Mouse (Mus musculus) yolk sac, embryonic 10.5 days (tissue): ENCODE measurements at regions not wholly inside any gene's neighbourhood (a gene's known extent, or its start where the extent isn't known, plus 50 kb on each side); places are given as distances from the start of the nearest gene placed in this dataset.

Experiments used
- DNase-seq: peaks from one replicate; pipeline ENCODE4 v3.0.0-alpha.2; 2017; ENCODE audit warnings: low spot score

DNA sequence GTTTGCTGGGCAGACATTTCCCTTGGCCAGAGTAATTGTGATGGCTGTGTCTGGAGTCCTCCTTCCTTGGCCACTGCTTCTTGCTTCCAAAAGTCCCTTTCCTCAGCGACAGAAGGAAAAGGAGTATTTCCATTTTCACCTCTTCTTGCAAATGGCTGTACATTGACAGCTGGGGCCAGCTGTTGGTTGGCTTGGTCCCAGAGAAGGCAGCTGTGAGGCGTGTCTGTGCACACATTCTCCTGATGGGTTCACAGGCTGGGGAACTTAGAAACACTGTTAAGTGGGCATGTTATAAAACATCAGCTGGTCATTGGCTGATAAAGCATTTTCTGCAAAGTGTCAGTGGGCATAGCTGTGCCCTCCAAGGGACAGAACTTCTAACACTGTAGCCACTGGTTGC lies 290.4 kb upstream of the Trpc7 start:
- DNase-seq: no peak

DNA sequence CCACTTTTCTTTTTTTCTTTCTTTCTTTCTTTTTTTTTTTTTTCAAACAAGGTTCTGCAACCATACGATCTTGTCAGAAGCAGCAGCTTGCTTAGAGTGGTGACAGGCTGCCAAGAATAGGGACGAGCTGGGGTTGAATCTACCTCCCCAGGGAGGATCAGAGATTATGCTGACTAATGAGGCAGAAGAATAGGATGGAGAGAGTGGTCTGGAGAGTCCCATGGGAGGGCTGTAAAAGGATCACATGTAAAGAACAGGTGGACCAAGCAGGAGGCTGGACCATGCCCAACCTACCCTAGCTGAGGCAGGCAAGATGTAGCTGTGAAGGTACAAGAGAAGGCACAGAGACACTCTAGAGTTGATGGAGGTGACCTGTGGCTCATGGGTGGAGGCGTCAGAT lies 274.4 kb upstream of the Trpc7 start:
- no peak for DNase-seq

DNA sequence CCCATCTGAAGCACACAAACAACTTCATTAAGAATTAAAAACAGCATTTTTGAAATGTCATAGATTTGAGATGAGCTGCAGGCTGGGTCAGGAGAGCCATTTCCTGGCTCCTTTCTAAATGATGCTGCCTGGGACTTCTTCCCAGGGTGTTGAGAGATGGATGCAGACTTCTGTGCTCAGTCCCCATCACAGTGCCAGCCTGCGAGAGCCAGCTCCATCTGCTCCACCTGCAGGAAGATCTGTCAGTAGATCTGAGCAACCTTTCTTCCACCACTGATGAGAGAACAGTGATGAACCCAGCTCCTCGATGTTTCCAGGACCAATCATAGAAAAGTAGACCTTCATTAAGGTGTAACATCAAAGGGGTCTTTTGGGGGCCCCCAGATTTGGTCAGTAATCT lies 273.8 kb upstream of the Trpc7 start:
- DNase-seq: no peak

DNA sequence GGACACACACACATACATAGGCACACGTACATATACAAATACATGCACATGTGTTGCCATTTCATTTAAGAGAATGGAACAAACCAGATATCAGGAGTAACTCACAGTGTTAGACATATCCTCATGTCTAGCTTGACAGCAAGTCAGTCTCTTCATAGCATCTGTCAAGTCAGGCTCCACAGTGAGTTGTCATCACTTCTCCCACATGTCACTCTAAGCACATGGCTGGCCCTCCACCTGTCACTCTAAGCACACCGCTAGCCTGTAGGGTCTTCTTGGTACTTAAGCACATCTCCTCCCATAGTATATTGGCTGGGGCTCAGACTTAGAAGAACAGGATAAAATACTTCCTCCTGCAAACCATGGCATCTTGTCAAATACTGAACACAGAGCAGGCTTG lies 269.6 kb upstream of the Trpc7 start:
- no peak for DNase-seq

DNA sequence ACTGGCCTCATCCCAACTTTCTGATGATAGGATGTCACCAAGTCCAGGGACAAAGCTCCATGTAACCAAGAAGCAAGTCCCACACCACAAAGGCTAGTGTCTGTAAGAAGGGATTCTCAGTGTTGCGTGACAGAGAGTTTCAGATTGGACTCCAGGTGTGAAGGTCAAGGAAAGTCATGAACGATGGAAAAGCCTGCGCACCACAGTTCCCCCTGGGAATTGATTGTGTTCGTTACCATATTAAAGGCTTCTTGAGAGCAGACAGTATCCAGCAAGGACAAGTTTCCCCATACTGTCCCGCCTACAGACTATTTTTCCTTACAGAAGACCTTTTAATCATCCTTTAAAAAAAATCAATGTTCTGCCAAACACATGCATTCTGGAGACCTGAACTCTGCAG lies 257.0 kb upstream of the Trpc7 start:
- no peak for DNase-seq

DNA sequence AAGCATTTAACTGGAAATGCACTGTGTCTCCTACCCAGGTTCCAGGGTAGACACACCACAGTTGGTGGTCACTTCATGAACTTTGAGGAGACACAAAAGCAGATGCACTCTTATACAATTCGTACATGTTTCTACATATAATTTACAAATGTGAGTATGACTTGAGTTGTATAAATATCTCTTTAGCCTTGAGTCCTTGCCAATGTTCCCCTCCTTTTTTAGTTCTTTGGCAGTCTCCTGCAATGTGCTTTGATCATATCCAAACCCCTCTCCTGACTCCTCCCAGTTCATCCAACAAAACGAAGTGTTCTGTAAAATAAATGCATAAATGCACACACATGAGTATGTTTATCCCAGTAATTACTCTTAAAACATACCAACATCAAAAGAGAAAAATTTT lies 251.8 kb upstream of the Trpc7 start:
- DNase-seq: no peak

DNA sequence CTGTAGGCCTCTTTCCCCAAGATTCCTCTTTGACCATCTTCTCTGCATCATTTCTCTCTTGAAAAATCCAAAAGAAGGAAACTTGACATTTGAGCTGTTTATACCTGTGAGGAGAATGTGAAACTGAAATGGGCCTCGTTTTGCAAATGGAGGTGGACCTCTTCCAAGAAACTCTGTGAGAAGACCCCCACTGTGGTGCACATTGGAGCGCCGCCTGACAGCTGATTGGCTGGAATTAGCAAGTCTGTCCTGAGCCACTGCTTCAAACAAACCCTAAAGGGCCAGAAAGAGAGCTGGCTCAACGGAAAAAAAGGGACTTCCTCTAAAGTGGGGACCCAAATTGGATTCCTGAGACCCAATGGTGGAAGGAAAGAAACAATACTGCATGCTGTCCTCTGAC lies 250.9 kb upstream of the Trpc7 start:
- no peak for DNase-seq

DNA sequence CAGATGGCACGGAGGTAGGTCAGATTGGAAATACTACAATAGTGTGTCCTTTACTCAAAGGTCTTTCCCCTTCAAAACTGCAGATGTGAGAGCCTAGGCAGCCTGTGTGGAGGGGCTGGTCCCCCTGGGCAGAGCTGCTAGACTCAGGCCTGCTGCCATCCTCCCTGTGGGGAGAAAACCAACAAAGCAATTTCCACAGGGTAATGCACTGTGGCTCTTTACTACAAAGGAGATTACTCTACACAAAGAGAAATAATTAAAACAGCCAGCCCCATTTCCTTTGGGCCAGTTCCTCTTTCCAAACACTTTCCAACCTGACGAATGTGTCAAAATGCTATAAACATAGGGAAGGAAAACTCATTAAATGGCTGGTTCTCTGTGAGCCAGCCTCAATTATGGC lies 250.0 kb upstream of the Trpc7 start:
- DNase-seq: no peak

DNA sequence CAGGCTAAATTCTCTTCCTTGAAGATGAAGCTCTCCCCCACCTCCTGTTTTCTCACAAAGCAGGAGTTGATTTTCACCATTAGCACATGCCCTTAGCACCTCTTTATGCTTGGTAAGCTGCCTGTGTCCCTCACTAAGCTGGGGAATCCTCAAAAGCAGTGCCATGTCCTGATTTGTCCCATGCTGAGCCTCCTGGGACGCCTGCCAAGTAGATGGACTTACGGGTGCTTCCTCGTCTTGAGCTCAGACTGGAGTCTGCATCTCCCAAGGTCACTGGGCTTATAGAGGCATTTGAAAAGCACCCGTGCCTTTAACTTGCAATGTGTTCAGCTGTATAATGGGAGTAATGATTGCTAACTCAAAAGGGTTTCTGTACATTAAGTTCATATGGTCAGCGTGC lies 247.1 kb upstream of the Trpc7 start:
- no peak for DNase-seq

DNA sequence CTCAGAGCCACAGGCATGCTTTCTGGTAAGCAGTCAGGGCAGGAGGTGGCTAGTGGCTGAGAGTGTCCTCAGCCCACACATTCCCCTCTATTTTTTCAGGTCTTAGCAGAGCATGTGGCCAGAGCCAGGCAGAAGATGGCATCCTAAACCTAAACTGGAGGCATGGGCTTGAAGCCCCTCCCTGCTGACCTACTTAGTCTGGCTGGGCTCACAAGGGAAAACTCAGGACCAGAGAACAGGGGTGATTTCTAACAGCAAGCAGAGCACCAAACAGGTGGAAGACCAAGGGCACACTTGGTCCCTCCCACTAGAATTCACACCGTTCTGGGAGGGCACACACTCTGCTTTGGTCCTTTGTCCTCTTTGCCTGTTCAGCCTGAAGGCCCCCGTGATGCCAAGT lies 246.6 kb upstream of the Trpc7 start:
- no peak for DNase-seq

DNA sequence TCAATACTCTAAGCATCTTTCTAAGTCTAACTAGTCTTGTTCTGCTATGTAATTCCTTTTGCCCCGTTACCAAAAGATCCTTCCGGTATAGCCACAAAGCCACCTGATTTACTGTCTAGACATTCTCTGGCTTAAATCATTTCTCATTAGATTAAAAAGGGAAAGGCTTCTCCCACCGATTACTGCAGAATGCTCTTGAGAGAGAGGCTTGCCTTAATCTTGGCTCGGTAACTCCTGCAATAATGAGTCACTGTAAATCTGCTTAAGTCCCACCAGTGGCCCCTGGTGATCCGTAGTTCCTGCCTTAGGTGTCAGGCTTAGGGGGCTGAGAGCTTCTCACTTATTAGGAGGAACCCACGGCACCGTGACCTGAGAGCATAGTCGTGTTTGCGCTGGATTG lies 220.1 kb upstream of the Trpc7 start:
- no peak for DNase-seq

DNA sequence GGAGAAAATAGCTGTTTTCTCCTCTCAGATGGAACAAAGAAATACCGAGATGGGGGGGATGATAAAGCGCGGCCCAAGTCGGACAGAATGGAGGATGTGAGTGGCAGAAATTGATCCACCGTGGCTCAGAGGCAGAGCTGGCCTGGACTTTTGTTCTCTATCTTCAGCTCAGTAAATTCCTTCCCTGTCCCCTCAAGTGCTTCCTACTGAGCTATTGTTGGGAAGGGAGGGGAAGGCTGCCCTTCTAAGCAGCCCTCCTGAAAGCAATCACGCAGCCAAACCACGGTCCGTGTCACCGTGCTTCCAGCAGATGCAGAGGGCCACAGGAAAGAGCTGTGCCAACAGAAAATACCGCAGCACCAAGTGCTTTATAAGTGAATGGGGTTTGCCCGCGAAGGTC lies 212.2 kb upstream of the Trpc7 start:
- no peak for DNase-seq

DNA sequence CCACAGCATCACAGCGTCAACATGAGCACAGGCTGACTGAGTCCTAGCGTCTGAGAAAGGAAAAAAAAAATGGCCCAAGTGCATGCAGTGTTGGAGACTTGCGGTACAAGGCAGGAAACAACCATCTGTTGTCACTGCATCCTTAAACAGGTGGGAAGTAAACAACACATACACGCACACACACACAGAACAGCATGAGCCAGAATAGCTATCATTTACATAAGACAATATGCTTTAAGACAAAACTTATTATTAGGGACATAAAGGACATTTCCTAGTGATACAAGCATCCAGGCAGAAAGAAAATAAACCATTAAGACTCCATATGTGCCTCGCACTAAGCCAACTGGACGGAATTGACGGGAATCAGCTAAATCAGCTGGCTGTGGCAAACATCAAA lies 203.8 kb upstream of the Trpc7 start:
- no peak for DNase-seq

DNA sequence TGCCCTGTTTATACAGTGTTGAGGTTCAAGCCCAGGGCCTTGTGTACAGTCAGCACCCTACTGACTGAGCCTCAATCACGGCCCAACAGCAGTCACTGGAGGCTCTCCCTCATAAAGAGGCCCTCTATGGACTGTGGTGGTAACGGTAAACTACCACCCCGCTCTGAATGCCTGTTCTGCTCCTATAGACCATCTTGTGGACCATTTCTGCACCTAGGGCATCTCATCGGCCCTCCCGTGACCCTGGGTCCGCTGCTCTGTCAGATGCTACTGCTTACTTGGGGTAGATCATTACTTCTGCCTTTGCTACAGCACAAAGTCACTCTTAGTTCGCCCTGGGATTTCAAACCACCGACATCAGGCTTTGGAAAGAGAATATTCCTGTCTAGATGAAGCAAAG lies 196.1 kb upstream of the Trpc7 start:
- DNase-seq: no peak

DNA sequence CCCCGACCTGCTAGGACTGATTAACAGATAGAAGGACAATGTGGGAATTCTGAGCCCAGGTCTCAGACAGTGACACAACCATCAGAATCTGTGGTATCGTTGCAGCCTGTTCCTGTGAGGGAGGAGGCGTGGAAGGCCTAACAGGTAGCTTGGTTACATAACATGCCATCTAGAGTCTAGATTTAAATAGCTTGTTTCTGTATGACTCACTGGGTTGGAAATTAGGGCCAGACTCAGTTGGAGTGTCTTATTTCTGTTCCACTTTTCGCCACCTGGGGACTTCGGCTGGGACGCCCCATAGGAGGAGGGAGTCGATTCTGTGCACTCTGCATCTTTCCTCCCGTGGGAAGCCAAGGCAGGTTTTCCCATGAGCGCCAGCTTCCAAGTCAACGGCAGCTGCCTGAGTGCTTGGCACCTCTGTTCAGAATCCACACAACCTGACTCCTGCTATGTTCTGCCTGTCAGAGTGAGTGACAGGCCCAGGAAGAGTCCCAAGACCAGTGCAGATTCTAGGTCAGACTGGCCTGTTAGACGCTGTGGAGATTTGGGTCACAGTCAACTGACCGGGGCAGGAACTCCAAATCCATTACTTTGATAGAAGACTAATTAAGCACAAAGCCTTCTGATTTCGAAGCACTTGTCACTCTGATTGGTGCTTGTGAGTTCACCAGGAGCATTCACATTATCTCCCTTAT lies 193.7 kb upstream of the Trpc7 start:
- no peak for DNase-seq

DNA sequence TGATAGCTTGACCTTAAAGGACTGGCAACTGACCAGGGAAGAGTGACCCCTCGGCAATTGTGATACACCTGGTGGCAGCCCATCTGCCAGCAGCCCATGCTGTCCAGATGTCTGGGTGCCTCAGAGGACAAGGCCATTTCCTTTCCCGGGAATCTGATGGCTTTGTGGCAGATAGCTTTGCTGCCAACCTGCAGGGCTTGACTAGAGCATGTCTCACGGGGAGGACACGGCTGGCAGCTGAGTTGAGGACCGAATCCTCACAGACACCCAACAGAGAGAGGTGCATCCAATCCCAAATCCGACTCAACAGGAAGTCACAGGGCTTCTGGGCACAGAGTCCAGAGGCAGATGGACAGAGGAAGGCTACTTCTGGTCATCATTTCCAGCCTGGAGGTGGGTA lies 192.2 kb upstream of the Trpc7 start:
- no peak for DNase-seq

DNA sequence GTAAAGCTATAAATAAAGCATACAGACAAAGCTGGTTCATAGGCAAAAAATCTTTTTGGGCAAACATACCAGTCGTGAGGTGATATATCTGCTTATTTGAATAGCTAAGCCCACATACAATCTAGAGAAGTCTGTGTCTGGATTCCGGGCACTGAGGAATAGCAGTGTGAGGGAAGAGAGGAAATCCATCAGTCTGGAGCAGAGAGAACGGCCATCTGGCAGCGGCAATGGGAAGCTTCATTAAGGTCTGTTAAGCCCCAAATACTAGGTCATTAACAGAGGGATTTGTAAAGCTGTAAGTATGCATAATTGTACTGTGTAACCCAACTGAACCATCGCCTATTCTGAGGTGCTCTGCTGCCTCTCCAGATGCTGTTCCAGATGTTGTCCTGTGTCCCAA lies 191.6 kb upstream of the Trpc7 start:
- DNase-seq: no peak

DNA sequence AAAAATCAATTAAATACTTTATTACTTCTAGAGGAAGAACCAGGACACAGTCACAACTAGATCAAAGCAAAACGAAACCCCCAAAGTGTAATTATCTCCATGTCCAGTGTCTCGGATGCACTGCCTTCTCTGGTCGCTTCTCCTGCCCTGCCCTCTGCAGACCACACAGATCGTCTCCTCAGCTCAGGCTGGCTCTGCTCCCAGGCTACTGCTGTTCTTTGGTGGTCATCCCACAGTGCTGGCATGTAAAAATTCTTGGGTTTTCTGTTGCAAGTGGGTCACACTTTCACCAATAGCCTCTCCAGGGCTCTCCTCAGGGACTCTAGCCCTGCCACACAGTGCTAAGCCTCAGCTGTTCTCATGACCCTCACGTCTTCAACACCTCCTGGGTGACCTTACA lies 188.0 kb upstream of the Trpc7 start:
- DNase-seq: no peak

DNA sequence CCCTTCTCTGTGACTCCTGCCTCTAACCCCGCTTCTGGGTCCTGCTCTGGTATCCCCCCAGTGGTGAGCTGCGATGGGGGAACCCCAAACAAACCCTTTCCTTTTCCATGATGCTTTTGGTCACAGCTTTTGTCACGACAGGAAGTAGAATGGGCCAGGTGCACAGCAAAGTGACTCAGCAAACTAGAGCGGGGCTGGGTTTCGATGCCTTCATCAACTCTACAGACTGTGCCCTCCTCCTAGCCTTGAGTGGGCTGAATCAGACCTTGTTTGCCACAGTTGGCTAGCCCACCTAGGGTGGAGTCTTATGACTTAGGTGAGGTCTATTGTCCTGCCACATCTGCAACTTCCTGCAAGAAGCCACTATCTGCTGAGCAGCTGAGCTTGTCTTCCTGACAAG lies 174.7 kb upstream of the Trpc7 start:
- no peak for DNase-seq

DNA sequence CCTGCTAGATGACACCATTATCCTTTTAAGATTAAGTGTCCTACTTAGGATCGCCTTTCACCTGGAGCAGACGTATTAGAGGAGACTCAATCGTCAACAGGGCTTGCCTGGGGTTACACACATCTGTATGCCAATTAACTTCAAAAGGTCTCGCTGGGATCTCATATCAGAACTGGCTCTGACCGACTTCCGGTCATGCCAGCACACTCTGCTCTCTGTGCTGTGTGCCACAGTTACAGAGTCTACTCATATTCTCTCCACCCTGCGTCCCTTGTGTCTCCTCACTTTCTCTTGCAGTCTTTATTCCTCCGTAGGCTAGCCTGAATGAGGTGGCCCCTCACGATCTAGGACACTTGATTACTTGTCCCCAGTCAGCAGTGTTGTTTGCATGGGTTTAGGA lies 165.9 kb upstream of the Trpc7 start:
- DNase-seq: no peak

DNA sequence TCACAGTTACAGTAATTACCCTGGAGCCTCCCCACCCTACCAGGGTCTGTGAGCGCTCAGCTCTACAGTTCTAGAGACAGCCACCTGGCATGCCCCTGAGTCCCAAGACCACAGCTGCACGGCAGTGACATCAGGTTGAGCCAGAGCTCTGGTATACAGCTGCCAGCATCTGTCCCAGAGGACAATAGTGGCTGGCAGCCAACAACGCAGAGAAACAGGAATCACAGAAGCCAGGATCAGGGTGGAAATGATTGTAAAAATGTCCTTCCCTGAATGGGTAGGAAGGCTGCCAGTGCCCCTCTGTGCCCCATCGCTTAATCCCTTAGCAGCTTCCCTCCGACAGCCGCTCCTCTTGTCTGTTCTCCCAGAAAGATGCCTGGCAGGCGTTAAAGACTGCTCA lies 165.3 kb upstream of the Trpc7 start:
- no peak for DNase-seq

DNA sequence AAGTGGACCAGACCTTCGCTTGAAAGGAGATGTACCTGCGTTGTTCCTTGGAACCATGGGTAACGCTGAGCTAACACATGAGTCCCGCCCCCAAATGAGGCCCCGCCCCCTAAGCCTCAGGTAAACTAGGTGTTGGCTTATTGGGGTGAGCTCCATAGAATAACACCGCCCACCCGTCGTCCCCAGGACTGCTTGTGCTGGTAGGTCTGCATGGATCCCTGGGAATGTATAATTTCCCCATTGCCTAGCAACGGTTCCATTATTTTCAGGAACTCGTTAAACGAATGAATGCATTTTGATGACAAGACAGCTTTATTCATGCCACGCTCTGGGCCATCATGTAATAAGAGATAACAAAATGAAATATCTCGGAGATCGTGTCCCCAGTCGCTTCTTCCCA lies 161.0 kb upstream of the Trpc7 start:
- DNase-seq: no peak

DNA sequence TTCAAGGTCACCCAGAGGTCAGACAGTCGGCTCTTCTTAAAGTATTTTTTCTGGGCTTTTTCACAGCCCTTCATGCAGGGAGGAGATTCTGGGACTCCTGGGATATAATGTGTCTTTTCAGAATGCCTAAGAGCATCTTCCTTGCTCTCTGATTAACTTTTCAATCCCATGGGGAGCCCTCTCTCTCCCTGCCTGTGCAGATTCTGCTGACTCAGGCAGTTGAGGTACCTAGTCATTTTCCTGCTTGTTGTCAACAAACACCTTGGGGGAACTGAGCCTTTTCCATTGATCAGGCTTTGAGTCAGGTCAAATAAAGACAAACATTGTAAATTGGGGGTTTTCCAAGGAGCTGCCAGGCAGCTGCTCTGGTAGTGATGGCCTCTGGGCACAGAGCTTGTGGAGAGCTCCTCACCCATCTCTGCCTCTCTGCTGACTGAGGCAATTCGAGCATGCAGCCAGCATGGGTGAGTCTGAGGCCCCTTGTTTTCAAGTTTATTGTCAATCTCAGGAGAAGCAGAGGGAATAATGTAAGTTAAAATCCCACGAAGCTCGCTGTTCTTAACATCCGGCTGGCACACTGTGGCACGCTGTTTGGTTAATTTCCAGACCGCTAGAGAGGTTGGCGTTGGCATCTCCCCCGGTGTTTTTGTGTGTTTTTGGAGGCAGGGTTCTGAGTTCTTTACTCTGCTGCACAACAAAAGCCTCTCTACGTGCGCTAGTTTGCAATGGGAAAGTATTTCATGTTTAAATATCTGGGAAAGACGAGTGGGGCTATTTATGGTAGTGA lies 159.8 kb upstream of the Trpc7 start:
- DNase-seq: no peak

DNA sequence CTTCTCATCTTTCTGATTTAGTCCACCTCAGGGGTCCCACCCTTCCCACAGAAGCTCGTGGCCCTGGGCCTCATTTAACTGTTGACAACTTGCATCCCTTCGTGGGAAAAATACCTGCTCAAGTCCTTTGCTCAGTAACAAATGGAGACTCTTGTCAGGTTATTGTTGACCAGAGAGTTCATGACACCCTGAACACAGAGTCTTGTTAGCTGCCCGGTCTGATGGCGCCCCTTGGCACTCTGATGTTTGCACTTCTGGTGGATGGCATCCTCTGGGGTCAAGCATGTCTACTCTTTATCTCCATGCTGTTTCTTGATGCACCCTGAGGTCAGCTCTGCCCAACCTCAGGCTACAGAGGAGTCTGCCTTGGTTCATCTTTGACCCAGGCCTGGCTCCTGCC lies 157.6 kb upstream of the Trpc7 start:
- no peak for DNase-seq
